Mouse (Mus musculus): ENCODE data around the gene Bcas3.

Gene Bcas3

GRCm38 (mm10) chr11:85621486-85621885 lies 268.5 kb downstream of the Bcas3 start:
- no peak for DNase-seq (ENCODE audit: low spot score)

- DNase-seq (ENCODE audit: low spot score): no peak
These were observed 269.0 kb downstream of the Bcas3 start for GRCm38 (mm10) chr11:85621994-85622393.

- no peak for DNase-seq (ENCODE audit: low spot score)
These were observed 272.2 kb downstream of the Bcas3 start for GRCm38 (mm10) chr11:85625206-85625605.

- no peak for DNase-seq (ENCODE audit: low spot score)
These were observed 273.9 kb downstream of the Bcas3 start for GRCm38 (mm10) chr11:85626846-85627245.

- DNase-seq (ENCODE audit: low spot score): no peak
These were observed 274.4 kb downstream of the Bcas3 start for GRCm38 (mm10) chr11:85627405-85627804.

GRCm38 (mm10) chr11:85628303-85629063 lies 275.5 kb downstream of the Bcas3 start:
- DNase-seq (ENCODE audit: low spot score): no peak

- DNase-seq (ENCODE audit: low spot score): no peak
These were observed 279.6 kb downstream of the Bcas3 start for GRCm38 (mm10) chr11:85632568-85632981.

GRCm38 (mm10) chr11:85638696-85639495 lies 285.9 kb downstream of the Bcas3 start:
- no peak for DNase-seq (ENCODE audit: low spot score)

GRCm38 (mm10) chr11:85640659-85641058 lies 287.7 kb downstream of the Bcas3 start:
- no peak for DNase-seq (ENCODE audit: low spot score)

- no peak for DNase-seq (ENCODE audit: low spot score)
These were observed 288.5 kb downstream of the Bcas3 start for GRCm38 (mm10) chr11:85641486-85641885.

GRCm38 (mm10) chr11:85642591-85642990 lies 289.6 kb downstream of the Bcas3 start:
- DNase-seq (ENCODE audit: low spot score): no peak

GRCm38 (mm10) chr11:85643025-85643424 lies 290.1 kb downstream of the Bcas3 start:
- no peak for DNase-seq (ENCODE audit: low spot score)

GRCm38 (mm10) chr11:85643479-85644000 lies 290.6 kb downstream of the Bcas3 start:
- DNase-seq (ENCODE audit: low spot score): no peak

- no peak for DNase-seq (ENCODE audit: low spot score)
These were observed 291.2 kb downstream of the Bcas3 start for GRCm38 (mm10) chr11:85644027-85644747.

- DNase-seq (ENCODE audit: low spot score): no peak
These were observed 291.7 kb downstream of the Bcas3 start for GRCm38 (mm10) chr11:85644748-85645060.

- no peak for DNase-seq (ENCODE audit: low spot score)
These were observed 292.3 kb downstream of the Bcas3 start for GRCm38 (mm10) chr11:85645152-85645835.

- DNase-seq (ENCODE audit: low spot score): no peak
These were observed 295.9 kb downstream of the Bcas3 start for GRCm38 (mm10) chr11:85648893-85649292.

- no peak for DNase-seq (ENCODE audit: low spot score)
These were observed 296.4 kb downstream of the Bcas3 start for GRCm38 (mm10) chr11:85649373-85649772.

GRCm38 (mm10) chr11:85657471-85657870 lies 304.5 kb downstream of the Bcas3 start:
- DNase-seq (ENCODE audit: low spot score): no peak

GRCm38 (mm10) chr11:85660304-85660703 lies 307.3 kb downstream of the Bcas3 start:
- DNase-seq (ENCODE audit: low spot score): no peak

- DNase-seq (ENCODE audit: low spot score): no peak
These were observed 314.2 kb downstream of the Bcas3 start for GRCm38 (mm10) chr11:85667176-85667575.

GRCm38 (mm10) chr11:85667741-85668140 lies 314.8 kb downstream of the Bcas3 start:
- DNase-seq (ENCODE audit: low spot score): no peak

Measured in testis, postnatal 14 days (tissue).